Mouse (Mus musculus) spleen, postnatal 14 days (tissue): Measurements from ENCODE around the gene Fn1.

Experiments used
- DNase-seq, 2 experiments: peaks; one replicate each; pipeline ENCODE4 v3.0.0; 2021 to 2022; ENCODE audit warnings: low spot score in 2 of 2

The Fn1 gene

DNA sequence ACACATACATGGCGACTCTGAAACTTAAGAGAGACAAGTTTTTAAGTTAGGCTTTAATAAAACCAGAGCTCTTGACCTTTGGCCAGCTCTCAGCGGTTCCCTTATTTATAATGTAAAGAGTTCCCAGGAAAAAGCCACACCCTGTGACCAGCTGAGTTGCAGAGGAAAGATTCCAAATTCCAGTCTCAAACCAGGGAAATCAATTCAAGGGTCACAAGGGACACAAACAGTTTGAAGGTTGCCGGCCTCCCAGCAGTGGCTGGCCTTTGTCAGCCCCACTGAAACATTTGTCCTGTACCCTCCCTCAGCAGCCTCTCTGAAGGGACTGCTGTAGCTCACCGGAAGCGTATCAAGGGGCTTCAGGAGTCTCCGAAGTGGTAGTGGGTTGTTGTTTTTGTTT lies 2.3 kb downstream of the Fn1 start:
- no peak for DNase-seq

DNA sequence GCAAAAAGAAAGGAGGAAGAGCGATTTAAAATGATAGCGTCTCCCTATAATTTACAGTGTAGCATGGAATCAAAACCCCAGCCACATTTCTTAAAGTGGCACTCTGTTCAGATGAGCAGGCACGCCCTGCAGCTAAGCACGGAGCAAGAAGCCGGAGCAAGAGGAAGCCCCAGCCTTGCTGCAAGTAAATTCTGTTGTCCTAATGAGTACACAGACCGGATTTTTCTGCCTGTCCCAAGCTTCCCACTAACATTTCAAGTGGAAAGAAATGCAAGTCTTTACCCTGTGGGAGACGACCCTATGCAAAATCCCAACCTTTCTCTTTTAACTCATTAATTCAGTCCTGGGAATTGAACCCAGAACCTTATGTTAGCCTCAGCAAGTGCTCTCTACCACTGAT lies 4.8 kb downstream of the Fn1 start:
- no peak for DNase-seq

DNA sequence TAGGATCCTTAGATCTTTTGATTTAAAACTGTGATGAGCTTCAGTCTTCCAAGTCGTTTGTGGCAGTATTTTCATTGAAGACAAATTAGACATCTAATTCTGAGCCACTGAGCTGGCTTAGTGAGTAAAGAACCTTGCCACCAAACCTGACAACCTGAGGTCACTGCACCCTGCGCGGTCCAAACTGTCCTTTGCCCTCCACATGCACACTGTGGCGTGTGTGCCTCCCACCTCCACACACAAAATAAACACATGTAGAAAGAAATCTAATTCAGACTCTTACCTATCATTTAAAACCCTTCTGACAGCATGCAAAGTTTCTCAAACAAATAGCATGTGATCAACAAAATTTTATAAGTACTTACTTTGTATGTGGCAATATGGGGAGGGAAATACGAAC lies 6.2 kb downstream of the Fn1 start:
- DNase-seq: no peak

DNA sequence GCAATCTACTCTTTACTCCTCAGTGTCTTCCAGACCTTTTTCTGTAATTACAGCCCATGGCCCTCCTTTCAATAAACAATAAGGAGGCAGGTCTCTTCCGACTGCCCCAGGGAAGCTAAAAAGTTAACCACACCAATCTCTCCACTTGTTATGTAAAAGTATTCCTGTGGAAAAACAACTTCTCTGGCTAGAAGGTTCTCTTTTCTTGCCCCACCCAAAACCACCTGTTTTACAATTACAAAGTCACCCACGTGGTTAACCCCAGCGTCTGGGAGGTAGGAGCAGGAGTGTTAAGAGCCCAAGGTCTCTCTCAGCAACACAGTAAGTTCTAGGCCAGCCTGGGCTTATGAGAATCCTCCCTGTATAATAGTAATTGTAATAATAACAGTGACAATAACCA lies 7.0 kb downstream of the Fn1 start:
- DNase-seq: no peak

DNA sequence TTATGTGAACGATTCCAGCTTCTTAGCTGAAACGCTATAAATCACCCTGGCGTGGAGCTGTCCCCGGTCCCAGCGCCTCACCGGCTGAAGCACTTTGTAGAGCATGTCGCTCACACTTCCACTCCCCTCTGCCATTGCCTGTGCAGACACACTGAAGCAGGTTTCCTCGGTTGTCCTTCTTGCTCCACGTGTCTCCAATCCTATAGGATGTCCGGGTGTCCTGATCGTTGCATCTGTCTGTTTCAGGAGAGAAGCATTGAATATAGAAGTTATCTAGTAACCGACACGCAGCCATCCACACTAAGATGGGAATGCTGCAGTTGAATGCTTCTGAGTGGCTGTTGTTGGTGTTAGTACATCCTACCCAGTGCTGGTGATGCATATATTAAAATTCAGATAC lies 7.5 kb downstream of the Fn1 start:
- no peak for DNase-seq

DNA sequence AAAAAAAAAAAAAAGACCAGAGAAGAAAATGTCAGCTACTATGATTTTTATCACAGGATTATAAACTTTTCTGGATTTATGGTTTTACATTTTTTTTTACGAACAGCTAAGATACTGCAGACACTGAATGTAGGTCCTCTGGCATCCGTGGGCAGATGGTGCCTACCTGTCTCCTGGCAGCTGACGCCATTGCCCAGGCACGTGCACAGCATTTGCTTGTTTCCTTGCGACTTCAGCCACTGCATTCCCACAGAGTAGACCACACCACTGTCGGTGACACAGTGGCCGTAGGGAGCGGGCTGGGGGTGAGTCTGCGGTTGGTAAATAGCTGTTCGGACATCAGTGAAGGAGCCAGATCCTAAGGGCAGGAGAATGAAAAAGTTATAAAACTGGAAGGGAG lies 10.2 kb downstream of the Fn1 start:
- no peak for DNase-seq

DNA sequence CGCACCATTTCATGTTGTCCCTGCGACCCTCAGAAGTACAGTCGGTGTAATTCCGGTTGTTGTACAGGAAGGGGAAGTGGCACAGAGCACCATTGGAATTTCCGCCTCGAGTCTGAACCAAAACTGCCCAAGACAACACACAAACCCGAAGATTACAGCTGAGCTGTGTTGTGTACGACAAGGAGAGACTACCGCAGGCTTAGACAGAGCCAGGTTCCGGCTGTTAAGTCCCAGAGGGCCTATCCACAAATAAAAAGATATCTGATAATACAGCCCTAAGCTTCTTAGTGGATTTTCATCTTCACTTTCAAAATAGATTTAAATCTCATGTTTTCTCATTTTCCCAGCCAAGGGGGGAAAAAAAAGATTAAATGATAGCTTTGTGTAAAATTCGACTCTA lies 11.8 kb downstream of the Fn1 start:
- DNase-seq: no peak

DNA sequence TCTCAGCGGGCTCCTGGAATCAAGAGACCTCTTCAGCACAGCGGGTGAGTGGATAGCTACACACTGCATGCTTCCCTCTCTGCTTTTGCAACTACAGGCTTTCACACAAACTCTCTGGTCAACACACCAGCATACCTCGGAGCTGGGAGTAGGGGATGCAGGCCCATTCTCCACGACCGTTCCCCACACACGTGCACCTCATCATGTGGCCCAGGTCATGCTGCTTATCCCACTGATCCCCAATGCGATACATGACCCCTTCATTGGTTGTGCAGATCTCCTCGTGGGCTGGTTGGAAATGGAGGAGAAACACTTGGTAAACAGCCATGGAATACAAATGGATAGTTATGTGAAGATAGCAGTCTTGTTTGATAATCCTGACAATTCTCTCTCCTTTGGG lies 12.8 kb downstream of the Fn1 start:
- no peak for DNase-seq

DNA sequence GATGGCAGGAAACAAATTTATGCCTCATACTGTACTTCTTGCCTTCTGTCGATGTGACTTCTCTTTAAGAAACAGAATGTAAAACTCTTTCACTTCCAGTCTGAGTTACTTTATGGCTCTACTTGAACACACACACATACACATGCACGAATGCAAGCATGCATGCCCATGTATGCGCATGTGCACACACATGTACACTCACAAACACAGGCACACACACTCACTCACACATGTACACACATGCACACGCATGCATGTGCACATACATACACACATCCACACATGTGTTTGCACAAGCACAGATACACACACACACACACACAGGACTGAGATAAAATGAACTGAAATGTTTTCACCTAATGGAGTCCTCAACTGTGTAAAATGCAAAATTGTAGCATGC lies 16.3 kb downstream of the Fn1 start:
- no peak for DNase-seq

DNA sequence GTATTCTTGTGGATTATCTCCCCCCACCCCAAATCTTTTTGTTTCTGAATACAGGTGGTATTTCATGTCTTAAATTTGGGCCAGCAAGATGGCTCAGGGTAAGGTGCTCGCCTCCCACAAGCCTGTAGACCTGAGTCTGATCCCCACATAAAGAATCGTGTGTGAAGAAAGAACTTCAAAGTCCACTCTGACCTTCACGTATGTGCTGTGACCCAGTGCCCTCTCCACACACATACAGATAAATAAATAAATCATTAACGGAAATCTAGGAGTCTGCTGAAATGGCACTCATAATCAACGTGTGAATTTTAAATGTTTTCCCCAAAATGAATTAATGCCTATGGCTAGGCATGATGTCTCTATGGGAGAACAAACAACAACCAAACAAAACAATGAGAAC lies 16.9 kb downstream of the Fn1 start:
- DNase-seq: no peak

DNA sequence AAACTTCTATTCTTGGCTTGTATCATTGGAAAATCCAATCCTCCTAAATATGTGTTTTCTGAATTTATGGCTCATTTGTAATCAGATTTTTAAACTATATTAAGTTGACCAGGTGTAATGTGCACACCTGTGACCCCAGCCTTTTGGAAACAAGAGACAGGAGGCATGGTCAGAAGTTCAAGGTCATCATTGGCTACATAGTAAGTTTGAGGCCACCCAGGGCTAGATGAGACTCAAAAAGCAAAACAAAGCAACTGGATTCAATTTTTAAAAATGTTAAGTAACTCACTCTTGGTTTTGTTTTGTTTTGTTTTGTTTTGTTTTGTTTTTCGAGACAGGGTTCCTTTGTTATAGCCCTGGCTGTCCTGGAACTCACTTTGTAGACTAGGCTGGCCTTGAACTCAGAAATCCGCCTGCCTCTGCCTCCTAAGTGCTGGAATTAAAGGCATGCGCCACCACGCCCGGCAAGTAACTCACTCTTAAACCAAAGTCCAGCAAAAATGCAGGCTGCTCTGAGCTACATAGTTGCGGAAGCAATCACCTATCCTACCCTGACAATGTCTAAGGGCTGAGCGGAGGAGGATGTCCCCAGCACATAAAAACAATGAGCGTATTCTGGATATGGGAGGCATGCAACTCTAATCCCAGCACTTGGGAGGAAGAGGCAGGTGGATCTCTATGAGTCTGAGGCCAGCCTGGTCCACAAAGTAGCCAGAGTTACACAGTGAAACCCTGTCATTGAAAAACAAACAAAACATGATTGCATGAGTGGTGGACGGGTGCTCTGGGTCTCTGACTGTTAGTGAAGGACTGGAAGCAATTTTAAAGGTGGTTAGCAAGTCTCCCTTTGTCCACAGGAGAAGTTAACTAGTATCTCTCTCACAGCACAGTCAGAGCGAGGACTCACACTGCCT lies 17.6 kb downstream of the Fn1 start:
- no peak for DNase-seq

DNA sequence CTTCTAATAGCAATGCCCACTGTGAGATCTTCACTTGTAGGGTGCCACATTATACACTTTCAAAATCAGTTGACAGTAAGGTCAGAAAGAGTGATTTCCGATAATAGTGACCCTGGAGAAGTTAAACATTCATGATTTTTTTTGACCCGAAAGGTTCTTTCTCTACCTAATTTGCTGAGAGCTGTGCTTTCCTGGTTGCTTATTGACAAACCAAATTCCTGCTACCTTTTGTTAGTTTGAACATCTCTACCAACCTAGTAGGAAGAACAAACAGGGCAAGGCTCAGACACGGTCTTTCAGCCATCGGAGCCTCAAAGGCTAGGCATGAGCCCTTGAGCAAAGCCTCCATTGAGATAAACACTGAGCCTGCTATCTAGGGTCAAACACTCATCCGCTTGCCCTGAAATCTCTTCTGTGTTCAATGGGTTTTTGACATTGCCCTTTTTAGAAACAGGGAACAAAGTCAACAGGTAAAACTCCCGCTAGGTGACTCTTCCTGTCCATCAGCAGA lies 18.5 kb downstream of the Fn1 start:
- DNase-seq: no peak

DNA sequence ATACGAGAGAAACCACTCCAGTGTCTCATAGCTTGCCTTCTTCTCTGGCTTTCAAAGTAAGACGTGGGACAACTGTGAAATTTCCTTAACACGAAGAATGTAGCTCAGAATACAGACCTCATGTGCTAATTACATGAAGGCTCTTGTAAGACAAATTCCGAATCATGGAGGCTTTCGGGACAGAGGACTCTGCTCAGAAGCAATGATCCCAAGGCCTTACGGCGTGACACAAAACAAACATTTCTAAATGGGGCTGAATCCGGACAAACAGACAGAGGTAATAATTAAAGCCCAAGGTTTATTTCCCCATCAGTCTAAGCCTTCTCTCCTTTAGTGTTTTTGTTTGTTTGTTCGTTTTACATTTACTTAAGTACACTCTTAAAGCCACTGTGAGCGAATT lies 20.6 kb downstream of the Fn1 start:
- no peak for DNase-seq

DNA sequence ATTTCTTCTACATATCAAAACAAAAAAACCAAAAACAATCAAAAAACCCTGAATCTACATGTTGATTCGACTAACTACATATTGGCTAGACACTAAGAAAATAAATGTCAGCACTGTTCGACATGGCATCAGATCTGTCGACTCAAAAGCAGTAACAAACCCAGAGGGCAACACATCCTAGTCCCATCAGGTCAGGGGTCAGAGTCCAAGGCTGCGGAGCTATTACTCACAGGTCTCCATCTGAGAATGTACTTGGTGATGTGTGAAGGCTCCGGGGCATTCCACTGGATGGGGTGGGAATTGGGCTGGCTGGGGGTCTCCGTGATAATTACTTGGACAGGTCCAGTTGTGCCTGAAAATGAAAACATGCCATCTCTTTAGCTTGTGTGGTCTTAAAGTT lies 21.2 kb downstream of the Fn1 start:
- DNase-seq: no peak

DNA sequence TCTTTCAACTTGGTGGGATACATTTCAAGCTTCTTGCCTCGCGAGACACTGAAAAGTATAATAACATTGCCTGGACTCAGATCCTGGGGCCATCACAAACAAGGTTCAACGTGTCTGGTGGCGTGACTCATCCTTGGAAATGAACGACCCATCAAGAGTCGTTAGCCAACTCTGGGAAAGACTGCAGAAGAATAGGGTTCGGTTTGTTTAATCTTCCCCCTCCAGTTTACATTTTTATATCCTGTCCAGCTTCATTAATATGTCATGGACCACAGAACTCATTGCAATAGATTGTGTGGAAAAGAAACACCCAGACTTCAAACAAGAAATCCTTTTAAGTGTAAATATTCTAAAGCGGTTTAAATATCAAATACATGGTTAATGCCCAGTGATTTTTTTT lies 22.8 kb downstream of the Fn1 start:
- DNase-seq: no peak

DNA sequence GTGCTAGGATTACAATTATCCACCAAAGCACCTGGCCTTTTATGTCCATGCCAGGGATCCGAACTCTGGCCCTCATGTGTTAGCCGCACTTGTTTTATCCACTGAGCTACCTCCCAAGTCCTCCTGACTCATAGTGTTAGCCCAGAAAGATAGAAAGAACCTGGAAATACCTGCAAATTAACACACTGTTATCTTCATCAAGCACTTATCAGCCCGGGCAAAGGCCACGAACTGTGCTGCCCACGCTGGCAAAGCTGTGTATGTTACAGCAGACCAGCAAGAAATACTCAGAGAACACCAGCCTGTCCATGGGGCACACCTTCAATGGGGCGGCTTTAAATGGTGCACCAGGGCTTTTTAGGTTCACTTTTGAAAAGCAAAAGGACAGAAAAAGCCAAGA lies 29.4 kb downstream of the Fn1 start:
- no peak for DNase-seq

DNA sequence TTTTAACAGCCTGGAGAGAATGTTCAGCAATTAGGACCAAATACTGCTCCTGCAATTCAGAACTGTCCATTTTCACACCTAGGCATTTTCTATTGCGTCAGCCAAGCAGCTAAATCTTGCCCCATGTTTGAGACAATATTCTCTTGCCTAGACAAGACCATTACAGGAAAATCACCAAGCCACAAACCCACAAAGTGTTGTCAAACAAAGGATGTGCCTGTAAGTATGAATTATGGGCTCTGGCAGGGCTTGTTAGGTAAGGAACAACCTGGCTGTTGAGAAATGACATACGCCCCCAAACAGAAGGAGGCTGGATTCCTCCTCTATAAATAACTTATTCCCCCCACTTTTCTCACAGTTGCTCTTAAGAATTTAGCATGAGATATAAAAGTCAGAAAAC lies 31.5 kb downstream of the Fn1 start:
- DNase-seq: no peak

DNA sequence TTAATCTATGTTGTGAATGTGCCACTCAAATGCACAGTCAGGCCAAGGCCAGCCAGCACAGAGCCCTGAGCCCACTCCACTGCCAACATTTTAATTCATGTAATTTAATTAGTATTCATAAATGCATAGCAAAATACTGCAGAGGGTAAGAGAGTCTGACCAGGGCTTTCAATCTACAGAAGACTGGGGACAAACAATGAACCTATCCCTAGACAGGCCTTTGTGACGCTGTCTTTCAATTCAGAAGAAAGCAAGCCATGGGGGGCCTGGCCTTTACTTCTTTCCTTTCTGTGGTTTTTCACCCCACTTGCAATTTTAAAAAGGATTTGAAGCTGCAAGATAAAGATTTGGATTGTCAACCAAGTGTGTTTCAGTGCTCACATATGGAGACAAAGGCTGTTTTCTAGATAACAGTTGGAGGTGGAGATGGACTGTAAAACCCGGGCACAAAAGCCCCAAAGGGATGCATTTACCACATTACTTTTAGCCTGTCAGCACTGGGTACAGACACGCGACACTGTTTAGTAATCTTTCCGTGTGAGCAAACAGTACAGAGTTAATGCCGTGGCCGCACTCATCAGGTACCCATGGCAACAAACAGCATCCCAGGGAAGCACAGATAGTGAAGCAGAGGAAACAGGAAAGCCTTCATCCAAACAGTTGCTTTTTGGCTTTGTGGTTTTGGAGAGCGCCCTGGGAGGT lies 38.3 kb downstream of the Fn1 start:
- no peak for DNase-seq

DNA sequence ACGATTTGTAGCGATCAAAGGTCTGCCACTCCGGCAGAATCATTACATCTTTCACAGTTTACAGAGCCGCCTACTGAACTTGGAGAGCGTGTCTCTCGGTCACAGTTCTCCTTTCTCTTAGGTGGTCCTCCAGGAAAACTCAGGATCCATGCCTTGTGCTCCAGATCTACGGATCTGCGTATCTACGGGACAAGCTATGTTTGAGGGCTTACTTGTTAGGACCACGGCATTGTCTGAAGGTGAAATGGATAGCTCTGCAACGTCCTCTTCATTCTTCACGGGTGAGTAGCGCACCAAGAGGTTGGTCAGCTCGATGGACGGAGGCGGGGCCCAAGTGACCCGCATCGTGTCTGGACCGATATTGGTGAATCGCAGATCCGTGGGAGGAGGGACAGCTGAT lies 40.7 kb downstream of the Fn1 start:
- DNase-seq: no peak

DNA sequence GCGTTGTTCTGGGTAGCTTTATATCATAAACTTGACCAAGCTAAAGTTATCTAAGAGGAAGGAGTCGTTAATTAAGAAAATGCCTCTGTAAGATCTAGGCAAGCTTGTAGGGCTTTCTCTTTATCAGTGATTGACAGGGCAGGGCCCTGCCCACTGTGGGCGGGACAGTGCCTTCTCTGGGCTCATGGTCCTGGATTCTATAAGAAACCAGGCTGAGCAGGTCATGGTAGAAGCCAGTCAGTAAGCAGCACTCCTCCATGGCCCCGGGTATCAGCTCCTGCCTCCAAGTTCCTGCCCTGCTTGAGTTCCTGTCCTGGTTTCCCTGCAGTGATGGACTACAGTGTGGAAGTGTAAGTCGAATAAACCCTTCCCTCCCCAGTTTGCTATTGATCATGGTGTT lies 43.1 kb downstream of the Fn1 start:
- DNase-seq: no peak

DNA sequence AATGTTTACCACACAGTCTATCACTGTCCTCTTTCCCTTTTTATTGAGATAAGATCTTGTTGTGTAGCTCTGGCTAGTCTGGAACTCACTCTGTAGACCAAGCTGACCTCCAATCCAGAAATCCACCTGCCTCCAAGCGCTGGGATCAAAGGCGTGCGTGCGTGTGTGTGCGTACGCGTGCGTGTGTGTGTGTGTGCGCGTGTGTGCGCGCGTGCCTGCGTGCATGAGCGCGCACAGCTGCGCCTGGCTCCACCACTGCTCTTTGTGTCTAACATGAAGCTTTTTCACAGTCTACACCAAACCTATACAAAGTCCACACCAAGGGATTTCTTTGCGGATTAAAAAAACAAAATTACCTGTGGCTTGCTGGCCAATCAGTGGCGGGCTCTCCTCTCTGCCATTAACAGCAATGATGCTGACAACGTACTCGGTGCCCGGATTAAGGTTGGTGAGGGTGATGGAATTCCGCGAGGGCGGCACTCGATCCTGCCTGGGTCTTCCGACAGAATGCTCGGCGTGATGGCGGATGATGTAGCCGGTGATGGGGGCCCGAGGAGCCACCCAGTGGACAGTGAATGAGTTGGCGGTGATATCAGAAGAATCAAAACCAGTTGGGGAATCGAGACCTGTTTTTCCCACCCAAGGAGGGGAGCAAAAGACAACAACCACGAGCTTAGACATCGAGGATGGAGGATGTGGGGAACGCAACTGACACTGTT lies 43.8 kb downstream of the Fn1 start:
- DNase-seq: no peak

DNA sequence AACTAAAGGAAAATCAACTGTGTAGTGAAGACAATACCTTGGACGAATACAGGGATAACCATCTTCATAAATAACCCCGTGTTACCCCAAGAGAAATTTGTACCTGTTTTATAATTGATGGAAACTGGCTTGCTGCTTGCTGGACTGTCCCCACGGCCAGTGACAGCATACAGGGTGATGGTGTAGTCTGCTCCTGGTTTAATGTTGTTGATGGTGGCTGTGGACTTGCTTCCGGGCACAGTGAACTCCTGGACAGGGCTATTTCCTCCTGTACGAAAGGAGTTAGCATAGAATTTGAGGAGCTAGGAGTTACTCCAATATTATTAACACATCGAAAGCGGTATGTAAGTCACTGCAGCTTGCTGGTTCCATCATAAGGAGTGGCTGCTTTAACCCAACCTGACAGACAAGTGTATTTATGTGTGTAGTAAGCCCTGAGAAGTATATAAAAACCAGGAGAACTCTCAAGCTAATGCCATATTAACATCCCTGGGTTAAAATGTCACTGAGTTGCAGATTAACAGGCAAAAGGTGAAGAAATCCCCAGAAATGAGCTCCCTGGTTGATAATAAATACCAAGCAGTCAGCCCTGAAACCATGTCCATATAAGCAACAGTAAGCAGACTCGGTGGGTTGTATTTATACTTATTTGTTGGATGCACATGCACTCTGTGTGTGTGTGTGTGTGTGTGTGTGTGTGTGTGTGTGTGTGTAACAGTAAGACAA lies 46.2 kb downstream of the Fn1 start:
- DNase-seq: no peak
